25 mouse cellular contexts compared by ENCODE assay signal in genomic region chr2:101247133-101247532, GRCm38 (mm10).
DNase-seq lines count a peak whose midpoint lies in the region; ATAC-seq and TF ChIP-seq lines count a peak whose summit lies in the region.
"Had no signal": no experiment of that assay in that cellular context is flagged by ENCODE, and none has a peak within 500 bp of the region (broad histone marks: within the 10 kb centered on the region; RNA-seq: fewer than 3 reads in every experiment).

No protein-coding gene starts in this region.

- no peak for TF ChIP-seq POLR2A in brain, embryonic 14.5 days (IDR thresholded peaks at IDR 0.05; ENCODE audit: borderline replicate concordance, extremely low read depth, insufficient read depth, insufficient read length, poor library complexity, severe bottlenecking)

- no peak overlapping the region for H3K4me2 ChIP-seq in hindbrain, postnatal 0 days (ENCODE audit: low read depth, low read length)
- H3K4me2 ChIP-seq: forebrain, embryonic 13.5 days; hindbrain, embryonic 15.5 days; intestine, embryonic 15.5 days; limb, embryonic 15.5 days; liver, embryonic 13.5 days; midbrain, embryonic 15.5 days; stomach, embryonic 15.5 days had no signal

- H3K4me3 ChIP-seq in hindbrain, postnatal 0 days (ENCODE audit: low read length): no peak overlapping the region
- no peak overlapping the region for H3K4me3 ChIP-seq in hindbrain, embryonic 10.5 days
- H3K4me3 ChIP-seq: forebrain, embryonic 13.5 days; hindbrain, embryonic 15.5 days; intestine, embryonic 15.5 days; limb, embryonic 15.5 days; liver, embryonic 13.5 days; midbrain, embryonic 15.5 days; stomach, embryonic 15.5 days had no signal

- no peak overlapping the region for H3K9ac ChIP-seq in hindbrain, postnatal 0 days (replicated peaks; ENCODE audit: low read length)
- H3K9ac ChIP-seq: forebrain, embryonic 13.5 days; hindbrain, embryonic 15.5 days; intestine, embryonic 15.5 days; limb, embryonic 15.5 days; liver, embryonic 13.5 days; midbrain, embryonic 15.5 days; stomach, embryonic 15.5 days had no signal

- H3K36me3 ChIP-seq in hindbrain, postnatal 0 days (ENCODE audit: insufficient read depth, low read length): no peaks in the 10 kb centered on the region
- H3K36me3 ChIP-seq in hindbrain, embryonic 10.5 days: no peaks in the 10 kb centered on the region
- H3K36me3 ChIP-seq: hindbrain, embryonic 15.5 days; intestine, embryonic 15.5 days; limb, embryonic 15.5 days; liver, embryonic 13.5 days; midbrain, embryonic 15.5 days; stomach, embryonic 15.5 days had no signal

- no peaks in the 10 kb centered on the region for H3K4me1 ChIP-seq in hindbrain, postnatal 0 days (ENCODE audit: insufficient read depth, low read length)
- H3K4me1 ChIP-seq in hindbrain, embryonic 10.5 days (replicated peaks): no peaks in the 10 kb centered on the region
- H3K4me1 ChIP-seq: forebrain, embryonic 13.5 days; hindbrain, embryonic 15.5 days; intestine, embryonic 15.5 days; limb, embryonic 15.5 days; liver, embryonic 13.5 days; midbrain, embryonic 15.5 days; stomach, embryonic 15.5 days had no signal

- peak; percentile 2 for DNase-seq in hindbrain, postnatal 0 days (ENCODE audit: low spot score)
- no peak for DNase-seq in hindbrain, embryonic 10.5 days (ENCODE audit: low spot score)
- peak; percentile 15 for DNase-seq in brain, embryonic 14.5 days (ENCODE audit: low read depth)
- peak; percentile 21 for DNase-seq in embryo, embryonic 10.5 days (ENCODE audit: low spot score)
- peak; percentile 14 for DNase-seq in retina, postnatal 7 days (ENCODE audit: low read depth, low spot score)
- no peak for DNase-seq in adrenal gland, postnatal 25 days
- DNase-seq: B cell, adult 2 months; cerebellum, adult 11 months; cerebellum, adult 9-11 months; gastrocnemius, postnatal 10 days; heart, postnatal 4 days; kidney, adult 2 months; kidney, postnatal 4 days; liver, embryonic 13.5 days; lung, adult 18-20 months; right cerebral cortex, postnatal 25 days had no signal

- H3K9me3 ChIP-seq in hindbrain, postnatal 0 days (ENCODE audit: low read length): no peaks in the 10 kb centered on the region
- no peaks in the 10 kb centered on the region for H3K9me3 ChIP-seq in hindbrain, embryonic 10.5 days
- H3K9me3 ChIP-seq: forebrain, embryonic 13.5 days; hindbrain, embryonic 15.5 days; intestine, embryonic 15.5 days; limb, embryonic 15.5 days; liver, embryonic 13.5 days; midbrain, embryonic 15.5 days; stomach, embryonic 15.5 days had no signal

- H3K27ac ChIP-seq in hindbrain, postnatal 0 days: no peak overlapping the region
- H3K27ac ChIP-seq in hindbrain, embryonic 10.5 days: no peak overlapping the region
- H3K27ac ChIP-seq: forebrain, embryonic 13.5 days; hindbrain, embryonic 15.5 days; intestine, embryonic 15.5 days; kidney, postnatal 0 days; limb, embryonic 15.5 days; liver, embryonic 13.5 days; macrophage; midbrain, embryonic 15.5 days; stomach, embryonic 15.5 days had no signal

- H3K27me3 ChIP-seq in hindbrain, postnatal 0 days (ENCODE audit: insufficient read depth, low read length): no peaks in the 10 kb centered on the region
- H3K27me3 ChIP-seq in hindbrain, embryonic 10.5 days (ENCODE audit: insufficient read depth, poor library complexity, severe bottlenecking): no peaks in the 10 kb centered on the region
- H3K27me3 ChIP-seq: forebrain, embryonic 13.5 days; hindbrain, embryonic 15.5 days; intestine, embryonic 15.5 days; limb, embryonic 15.5 days; liver, embryonic 13.5 days; midbrain, embryonic 15.5 days; stomach, embryonic 15.5 days had no signal

- no peak for ATAC-seq in hindbrain, postnatal 0 days
- ATAC-seq: forebrain, embryonic 13.5 days; intestine, embryonic 15.5 days; lung, postnatal 0 days; midbrain, embryonic 15.5 days had no signal

- TF ChIP-seq CTCF in hindbrain, postnatal 0 days (IDR thresholded peaks at IDR 0.05; ENCODE audit: low read depth): no peak
- TF ChIP-seq CTCF in brain, embryonic 14.5 days (IDR thresholded peaks at IDR 0.05; ENCODE audit: borderline replicate concordance, extremely low read depth, insufficient read depth, insufficient read length): no peak

- WGBS in hindbrain, postnatal 0 days: 51% methylated on average over 2 of the region's 2 CpGs
- WGBS in hindbrain, embryonic 10.5 days: 49% methylated on average over 2 of the region's 2 CpGs

Comparison
In these comparisons a context has a peak if more than half of its experiments do, and no peak if none do; other contexts are left out.
1. DNase-seq: peak in hindbrain, postnatal 0 days (single experiment), brain, embryonic 14.5 days (single experiment), embryo, embryonic 10.5 days (single experiment) and retina, postnatal 7 days (single experiment); none in hindbrain, embryonic 10.5 days (single experiment) and adrenal gland, postnatal 25 days (single experiment).